Comparison of ENCODE assay signal across 8 mouse cellular contexts in the genomic region with DNA sequence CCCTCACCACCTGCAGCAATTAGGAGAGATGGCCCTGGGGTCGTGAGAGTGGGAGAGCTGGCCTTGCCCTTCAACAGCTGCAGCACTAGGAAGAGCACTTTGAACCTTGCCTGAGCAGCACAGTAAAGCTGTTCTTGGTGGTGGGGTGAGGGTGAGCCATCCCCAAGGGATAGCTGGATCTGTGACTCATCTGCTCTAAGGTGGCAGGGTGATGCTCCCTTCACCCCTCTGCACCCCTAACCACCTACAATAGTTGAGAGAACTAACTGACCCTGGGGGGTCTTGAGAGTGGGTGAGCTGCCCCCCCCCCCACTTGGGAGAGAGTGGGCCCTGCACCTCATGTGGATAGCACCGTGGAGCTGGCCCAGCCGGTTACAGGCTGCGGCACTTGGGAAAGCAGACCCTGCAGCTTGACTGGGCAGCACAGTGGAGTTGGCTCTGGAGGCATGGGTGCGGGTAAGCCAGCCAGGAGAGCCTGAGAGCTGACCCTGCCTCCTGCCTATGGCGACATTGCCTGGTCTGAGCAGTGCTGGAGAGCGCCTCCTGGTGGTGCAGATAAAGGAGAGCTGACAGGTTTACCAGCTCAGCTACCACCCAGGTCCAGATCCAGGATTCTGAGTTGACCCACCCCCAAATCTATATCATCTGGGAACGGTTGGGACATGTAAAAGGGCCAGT. TPM values are rescaled to one million over a fixed set of nuclear protein-coding genes. Genes with fewer than 3 reads are reported as not detected.
DNase-seq lines count a peak whose midpoint lies in the region; ATAC-seq lines count a peak whose summit lies in the region.

No protein-coding gene starts in this region.

- DNase-seq in adrenal gland, adult (ENCODE audit: inconsistent age in 2 of 2, low spot score in 1 of 2): peak; percentile 38 to 73
- no peak for DNase-seq in adrenal gland, adult 8-10 months
- DNase-seq in urinary bladder, postnatal 25 days (ENCODE audit: low spot score): peak; percentile 42
- DNase-seq in urinary bladder, postnatal 10 days (ENCODE audit: low spot score): no peak
- DNase-seq in heart, postnatal 4 days: peak; percentile 55

- H3K9ac ChIP-seq in liver, embryonic 12.5 days: no peak overlapping the region

- H3K27me3 ChIP-seq in liver, embryonic 12.5 days (replicated peaks): no peaks in the 10 kb centered on the region

- 38% methylated on average over 8 of the region's 8 CpGs for WGBS in liver, embryonic 12.5 days (ENCODE audit: insufficient replicate concordance)

- H3K4me3 ChIP-seq in liver, embryonic 12.5 days: no peak overlapping the region

- ATAC-seq in liver, embryonic 12.5 days: peak; percentile 35; the same call in 1 of the 2 replicates
- ATAC-seq in neutrophil, adult 5-6 weeks (ENCODE audit: extremely low read depth, insufficient number of reproducible peaks, low FRiP score, poor library complexity, severe bottlenecking): 0 out of 2 replicates have a peak, but pooled peaks have one; percentile 15
- no peak for ATAC-seq in activated CD4-positive, CD25-positive, alpha-beta regulatory T cell, adult 4 months

- no peak overlapping the region for H3K4me2 ChIP-seq in liver, embryonic 12.5 days

- no peak overlapping the region for H3K27ac ChIP-seq in liver, embryonic 12.5 days

- H3K4me1 ChIP-seq in liver, embryonic 12.5 days: no peaks in the 10 kb centered on the region

- no peaks in the 10 kb centered on the region for H3K36me3 ChIP-seq in liver, embryonic 12.5 days

- no peaks in the 10 kb centered on the region for H3K9me3 ChIP-seq in liver, embryonic 12.5 days (replicated peaks)

RNA-seq across cellular contexts. Expression of gene Ccnjl, which starts 12.1 kb away (rescaled TPM):
- 1 to 10 TPM; 1.8 to 4.8 (median 2.5) TPM for total RNA-seq in adrenal gland, adult 8-10 months (2022)
- 10 to 100 TPM; 10.4 to 12.0 TPM for total RNA-seq in heart, postnatal 4 days (2021)
- 5.4 and 5.6 TPM in 2 replicates for polyA plus RNA-seq in liver, embryonic 12.5 days (2016; fragmentation: Nextera tagmentation; extraction: Ambion mirVana)
- total RNA-seq in neutrophil, adult 5-6 weeks (2017): not detected in 2 replicates
- under 1 TPM in 1 of 2 experiments, not detected in 1; 0.17 TPM for polyA plus RNA-seq in activated CD4-positive, CD25-positive, alpha-beta regulatory T cell, adult 4 months (2017; shearing (Covaris generic))

RNA-seq across cellular contexts. Expression of gene C1qtnf2, which starts 42.4 kb away (rescaled TPM):
- 10 to 100 TPM in 2 of 4 experiments, 1 to 10 TPM in 2; 9.5 to 14.6 (median 10.4) TPM for total RNA-seq in adrenal gland, adult 8-10 months (2022)
- 10 to 100 TPM; 10.5 to 13.2 TPM for total RNA-seq in heart, postnatal 4 days (2021)
- polyA plus RNA-seq in liver, embryonic 12.5 days (2016; fragmentation: Nextera tagmentation; extraction: Ambion mirVana): 0.29 and 0.42 TPM in 2 replicates
- not detected in 2 replicates for total RNA-seq in neutrophil, adult 5-6 weeks (2017)
- polyA plus RNA-seq in activated CD4-positive, CD25-positive, alpha-beta regulatory T cell, adult 4 months (2017; shearing (Covaris generic)): not detected

Comparison
In these comparisons a context has a peak if more than half of its experiments do, and no peak if none do; other contexts are left out.
1. DNase-seq: peak in adrenal gland, adult (2 of 2), urinary bladder, postnatal 25 days (single experiment) and heart, postnatal 4 days (single experiment); none in adrenal gland, adult 8-10 months (single experiment) and urinary bladder, postnatal 10 days (single experiment).
2. RNA of gene C1qtnf2, which starts 42.4 kb away (total RNA-seq): 10.5 to 13.2 TPM in heart, postnatal 4 days and 9.5 to 14.6 TPM in adrenal gland, adult 8-10 months; not detected in neutrophil, adult 5-6 weeks; every median in the first group is over 10 times any median in the second.